Mouse (Mus musculus) spleen, adult 2 months (tissue): Measurements from ENCODE around the gene 4930404H24Rik.

Experiments used
- CTCF ChIP-seq: fragments of 200-500 bp; IDR thresholded peaks from 2 replicates; pipeline ENCODE4 v1.5.1; 2011; ENCODE audit warnings: mild to moderate bottlenecking, inconsistent platforms; ENCODE audit not compliant: insufficient read depth, insufficient read length, insufficient replicate concordance; ENCODE audit errors: extremely low read depth
- POLR2A ChIP-seq: fragments of 200-500 bp; IDR thresholded peaks from 2 replicates; pipeline ENCODE4 v1.6.1; 2011; ENCODE audit warnings: low read depth, low read length, inconsistent platforms

DNA sequence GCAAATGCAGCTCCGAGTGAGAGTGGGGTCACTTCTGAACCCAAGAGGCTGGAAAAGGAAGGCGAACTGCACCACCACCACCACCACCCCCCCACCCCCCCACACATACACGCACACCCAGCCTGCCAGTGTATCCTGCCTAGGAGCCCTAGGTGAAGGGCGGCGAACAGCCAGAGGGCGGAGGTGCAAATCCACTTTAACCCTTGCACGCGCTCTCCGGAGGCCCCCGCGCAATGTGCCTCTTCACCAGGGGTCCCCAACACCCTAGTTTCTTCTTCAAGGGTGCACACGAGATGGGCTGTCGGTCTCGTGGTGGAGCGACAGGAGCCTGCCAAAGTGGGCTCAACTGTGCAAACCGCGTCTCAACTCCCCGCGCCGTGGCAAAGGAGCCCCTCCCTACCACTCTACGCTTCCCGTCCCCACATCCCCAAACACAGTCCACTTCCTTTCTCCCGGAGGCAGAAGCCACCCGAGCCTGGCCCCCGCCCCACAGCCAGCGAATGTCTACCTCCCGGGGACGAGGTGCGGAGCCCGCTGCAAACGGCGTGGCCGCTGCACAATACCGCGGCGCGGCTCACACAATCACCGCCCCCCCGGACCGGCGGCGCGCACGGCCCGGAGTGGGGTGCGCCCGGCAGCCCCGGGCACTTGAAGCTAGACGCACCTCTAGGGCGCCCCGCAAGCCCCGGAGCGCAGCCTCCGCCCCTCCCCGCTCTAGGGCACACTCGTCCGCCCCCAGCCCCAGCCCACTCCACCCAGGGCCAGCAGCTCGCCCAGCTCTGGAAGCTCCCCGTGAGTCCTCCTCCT is 49.0 kb upstream of the 4930404H24Rik start:
- TF ChIP-seq CTCF: no peak
- no peak for TF ChIP-seq POLR2A
